Mouse (Mus musculus): ENCODE measurements around the gene Trpt1.

DNA sequence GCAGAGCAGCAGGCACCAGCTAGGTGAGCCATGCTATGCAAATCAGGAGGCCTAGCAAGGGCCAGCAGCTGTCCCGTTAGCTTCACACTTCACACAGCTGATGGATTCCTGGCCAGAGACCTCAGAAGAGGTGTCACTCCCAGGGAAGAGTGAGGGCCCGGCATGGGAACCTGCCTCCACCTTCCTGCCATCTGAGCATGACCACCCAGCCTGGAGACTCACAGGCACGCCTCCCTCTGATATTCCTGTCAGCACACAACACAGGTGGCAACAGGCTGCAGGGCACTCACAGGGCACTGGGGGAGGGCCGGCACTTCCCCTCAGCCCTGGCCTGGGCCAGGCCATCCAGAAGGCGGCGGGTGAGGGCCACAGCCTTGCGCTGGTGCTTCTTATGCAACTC lies 40.5 kb upstream of the Trpt1 start:
- TF ChIP-seq CTCF (conservative IDR thresholded peaks at IDR 0.05; ENCODE audit: low read length) (no peak), POU5F1 (IDR thresholded peaks at IDR 0.05; ENCODE audit: borderline replicate concordance, low read length) (no peak)

Data from E14TG2a.4 (cell line).